Mouse (Mus musculus): ENCODE results near the gene Prdx2. TPM values are rescaled to one million over a fixed set of nuclear protein-coding genes. Genes with fewer than 3 reads are reported as not detected.

The Prdx2 gene
- polyA plus RNA-seq, 2 experiments: 1,155 to 2,207 TPM

DNA sequence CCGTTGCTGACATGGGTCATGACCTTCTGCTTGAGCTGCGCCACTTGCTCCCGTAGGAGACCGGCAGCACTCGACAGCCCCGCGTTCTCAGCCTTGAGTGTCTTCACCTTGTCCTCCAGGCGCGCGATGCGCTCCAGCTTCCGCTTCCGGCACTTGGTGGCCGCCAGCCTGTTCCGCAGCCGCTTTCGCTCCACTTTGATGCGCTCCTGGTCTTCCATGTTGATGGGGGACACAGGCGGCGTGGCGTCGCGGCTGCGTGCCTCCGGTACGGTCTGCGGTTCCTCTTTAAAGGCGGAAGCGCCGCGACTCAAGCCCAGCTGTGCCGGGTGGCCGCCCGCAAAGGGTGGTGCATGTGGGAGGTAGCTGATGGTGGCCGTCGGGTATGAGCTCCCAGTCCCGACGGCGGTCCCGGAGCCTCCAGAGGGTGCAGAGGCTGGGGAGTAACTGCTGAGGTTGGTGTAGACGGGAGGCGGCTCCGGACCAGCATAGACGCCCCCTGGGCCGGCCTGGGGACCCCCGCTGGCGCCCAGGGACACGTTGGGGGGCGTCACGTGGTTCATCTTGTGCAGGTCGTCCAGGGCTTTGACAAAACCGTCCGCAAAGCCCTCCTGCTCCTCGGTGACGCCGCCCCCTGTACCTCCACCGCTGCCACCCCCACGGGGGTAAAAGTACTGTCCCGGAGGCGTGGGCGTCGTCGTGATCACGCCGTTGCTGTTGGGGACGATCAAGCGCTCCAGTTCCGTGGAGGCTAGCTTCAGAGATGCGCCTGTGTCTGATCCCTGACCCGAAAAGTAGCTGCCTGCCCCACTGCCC, 8.3 kb downstream of the Prdx2 start:
- ATAC-seq (ENCODE audit: insufficient read depth): no peak
- under 1% methylated on average over 70 of the region's 70 CpGs for WGBS (ENCODE audit: insufficient replicate concordance)
- H3K36me3 ChIP-seq (replicated peaks; ENCODE audit: control insufficient read depth, insufficient read depth, low read depth): peaks cover 23% of the 10 kb centered on the region
- TF ChIP-seq CTCF (IDR thresholded peaks at IDR 0.05; ENCODE audit: low read depth) (no peak), EP300 (IDR thresholded peaks at IDR 0.05; ENCODE audit: low read depth) (no peak)
- peak overlapping the region; percentile 80 for H3K9ac ChIP-seq (replicated peaks)
- H3K4me2 ChIP-seq (ENCODE audit: low read depth): peak overlapping the region; percentile 95
- H3K4me1 ChIP-seq (replicated peaks; ENCODE audit: control insufficient read depth in 2 of 2, insufficient read depth in 2 of 2, low read length in 1 of 2): peaks cover 45 to 46% of the 10 kb centered on the region in 2 experiments
- H3K9me3 ChIP-seq (ENCODE audit: control insufficient read depth, low read length): no peaks in the 10 kb centered on the region
- no peak for DNase-seq (ENCODE audit: low read depth in 3 of 3, low spot score in 3 of 3)
- peak overlapping the region; percentile 72 to 89 for H3K4me3 ChIP-seq (ENCODE audit: insufficient read depth in 1 of 2, low read depth in 2 of 2, low read length in 2 of 2)
- H3K27ac ChIP-seq: peak overlapping the region; percentile 68
- no peaks in the 10 kb centered on the region for H3K27me3 ChIP-seq (ENCODE audit: control insufficient read depth, insufficient read depth, low read length)

DNA sequence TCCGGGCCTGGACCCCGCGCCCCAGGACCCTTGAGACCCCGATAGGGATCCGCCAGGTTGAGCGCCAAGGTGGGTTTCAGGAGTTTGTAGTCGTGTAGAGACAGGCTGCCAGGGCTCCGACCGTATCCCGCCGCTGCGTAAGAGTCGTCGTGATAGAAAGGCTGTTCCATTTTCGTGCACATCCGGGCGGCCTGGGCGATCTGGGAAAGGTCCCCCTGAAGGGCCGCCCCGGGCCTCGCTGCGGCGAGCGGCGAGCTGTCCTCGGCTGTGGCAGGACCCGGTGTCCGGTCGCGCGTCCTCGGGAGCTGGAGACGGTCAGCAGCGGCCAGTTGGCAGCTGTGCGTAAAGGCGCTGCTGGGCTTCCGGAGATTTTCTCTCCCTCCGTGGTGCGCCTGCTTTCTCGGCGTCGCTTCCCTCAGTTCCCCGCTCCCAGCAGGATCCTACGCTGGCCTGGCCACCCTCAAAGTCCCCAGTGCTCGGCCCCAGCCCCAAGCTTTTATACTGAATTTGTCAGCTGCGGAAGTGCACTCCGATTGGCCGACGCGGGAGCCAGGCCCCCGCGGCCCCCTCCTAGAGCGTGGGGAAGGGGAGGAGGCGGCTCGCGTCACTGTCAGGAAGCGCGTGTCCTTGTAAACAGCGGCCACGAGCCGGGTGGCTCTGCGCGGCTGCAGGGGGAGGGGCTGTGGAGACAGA, 9.0 kb downstream of the Prdx2 start, which contains the start of gene Junb:
Gene Junb (minus strand): TSS at position 471 of the 693 bp plus-strand sequence.
- no peaks in the 10 kb centered on the region for H3K9me3 ChIP-seq (ENCODE audit: control insufficient read depth, low read length)
- no peaks in the 10 kb centered on the region for H3K27me3 ChIP-seq (ENCODE audit: control insufficient read depth, insufficient read depth, low read length)
- H3K27ac ChIP-seq: peak within 1 kb of the TSS; percentile 68
- H3K36me3 ChIP-seq (replicated peaks; ENCODE audit: control insufficient read depth, insufficient read depth, low read depth): peaks cover 15% of the 10 kb centered on the region
- whole genome bisulfite sequencing (ENCODE audit: insufficient replicate concordance): under 1% methylated on average over 61 of the region's 63 CpGs
- DNase-seq (ENCODE audit: low read depth in 3 of 3, low spot score in 3 of 3) (peak in 1 of 3 experiments; percentile 85), ATAC-seq (ENCODE audit: insufficient read depth) (peak; percentile 26)
- peak within 1 kb of the TSS; percentile 72 to 89 for H3K4me3 ChIP-seq (ENCODE audit: insufficient read depth in 1 of 2, low read depth in 2 of 2, low read length in 2 of 2)
- H3K9ac ChIP-seq (replicated peaks): peak within 1 kb of the TSS; percentile 80
- H3K4me2 ChIP-seq (ENCODE audit: low read depth): peak within 1 kb of the TSS; percentile 95
- TF ChIP-seq CTCF (IDR thresholded peaks at IDR 0.05; ENCODE audit: low read depth): no peak
- TF ChIP-seq EP300 (IDR thresholded peaks at IDR 0.05; ENCODE audit: low read depth): no peak
- H3K4me1 ChIP-seq (replicated peaks; ENCODE audit: control insufficient read depth in 2 of 2, insufficient read depth in 2 of 2, low read length in 1 of 2): peaks cover 38 to 42% of the 10 kb centered on the region in 2 experiments

DNA sequence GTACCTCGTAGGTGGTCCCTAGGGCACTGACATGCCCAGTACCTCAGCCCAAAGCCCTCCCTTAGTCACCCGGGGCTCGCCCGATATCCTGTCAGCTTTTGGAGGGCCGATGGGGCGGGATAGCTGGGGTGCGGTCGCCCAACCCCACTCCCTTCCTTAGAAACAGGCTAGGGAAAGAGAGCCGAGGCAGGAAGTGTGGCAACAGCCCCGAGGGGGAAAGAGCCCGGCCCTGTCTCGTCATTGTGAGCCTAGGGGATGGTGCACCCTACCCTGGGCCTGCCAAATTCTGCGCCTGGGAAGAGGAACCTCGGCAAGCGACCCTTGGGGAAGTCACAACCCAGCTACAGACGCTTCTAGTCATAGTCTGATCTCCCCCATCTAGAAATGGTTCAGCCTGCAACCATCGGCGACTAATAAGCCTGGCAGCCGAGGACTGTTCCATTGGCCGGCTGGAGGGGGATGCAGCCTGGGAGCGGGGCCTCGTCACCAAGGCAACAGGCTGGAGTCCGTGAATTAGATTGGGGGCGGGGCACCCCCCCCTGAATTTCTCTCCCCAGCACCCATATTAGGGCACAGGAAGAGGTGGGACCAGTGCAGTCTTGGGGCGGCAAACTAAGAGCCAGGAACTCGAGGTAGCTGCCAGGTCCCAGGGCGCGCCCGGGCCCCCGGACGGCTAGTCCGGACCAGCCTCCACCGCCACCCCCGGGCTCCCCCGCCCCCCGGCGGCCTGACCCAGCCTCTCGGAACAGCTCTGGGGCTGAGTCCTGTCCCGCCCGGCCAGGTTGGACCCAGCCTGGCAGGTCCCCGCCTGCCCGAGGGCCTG, 10.4 kb downstream of the Prdx2 start:
- DNase-seq (ENCODE audit: low read depth in 3 of 3, low spot score in 3 of 3): peak; percentile 82 to 90 (median 84)
- 3% methylated on average over 42 of the region's 42 CpGs for WGBS (ENCODE audit: insufficient replicate concordance)
- peaks cover 36 to 41% of the 10 kb centered on the region in 2 experiments for H3K4me1 ChIP-seq (replicated peaks; ENCODE audit: control insufficient read depth in 2 of 2, insufficient read depth in 2 of 2, low read length in 1 of 2)
- peak overlapping the region; percentile 64 for H3K9ac ChIP-seq (replicated peaks)
- H3K27ac ChIP-seq: peak overlapping the region; percentile 64
- H3K27me3 ChIP-seq (ENCODE audit: control insufficient read depth, insufficient read depth, low read length): no peaks in the 10 kb centered on the region
- TF ChIP-seq CTCF (IDR thresholded peaks at IDR 0.05; ENCODE audit: low read depth) (no peak), EP300 (IDR thresholded peaks at IDR 0.05; ENCODE audit: low read depth) (0 out of 2 replicates have a peak, but pooled peaks have one; percentile 24)
- peak overlapping the region; percentile 52 to 89 for H3K4me3 ChIP-seq (ENCODE audit: insufficient read depth in 1 of 2, low read depth in 2 of 2, low read length in 2 of 2)
- peak; percentile 44 for ATAC-seq (ENCODE audit: insufficient read depth)
- peak overlapping the region; percentile 95 for H3K4me2 ChIP-seq (ENCODE audit: low read depth)
- H3K9me3 ChIP-seq (ENCODE audit: control insufficient read depth, low read length): no peaks in the 10 kb centered on the region
- H3K36me3 ChIP-seq (replicated peaks; ENCODE audit: control insufficient read depth, insufficient read depth, low read depth): peaks cover 1% of the 10 kb centered on the region

DNA sequence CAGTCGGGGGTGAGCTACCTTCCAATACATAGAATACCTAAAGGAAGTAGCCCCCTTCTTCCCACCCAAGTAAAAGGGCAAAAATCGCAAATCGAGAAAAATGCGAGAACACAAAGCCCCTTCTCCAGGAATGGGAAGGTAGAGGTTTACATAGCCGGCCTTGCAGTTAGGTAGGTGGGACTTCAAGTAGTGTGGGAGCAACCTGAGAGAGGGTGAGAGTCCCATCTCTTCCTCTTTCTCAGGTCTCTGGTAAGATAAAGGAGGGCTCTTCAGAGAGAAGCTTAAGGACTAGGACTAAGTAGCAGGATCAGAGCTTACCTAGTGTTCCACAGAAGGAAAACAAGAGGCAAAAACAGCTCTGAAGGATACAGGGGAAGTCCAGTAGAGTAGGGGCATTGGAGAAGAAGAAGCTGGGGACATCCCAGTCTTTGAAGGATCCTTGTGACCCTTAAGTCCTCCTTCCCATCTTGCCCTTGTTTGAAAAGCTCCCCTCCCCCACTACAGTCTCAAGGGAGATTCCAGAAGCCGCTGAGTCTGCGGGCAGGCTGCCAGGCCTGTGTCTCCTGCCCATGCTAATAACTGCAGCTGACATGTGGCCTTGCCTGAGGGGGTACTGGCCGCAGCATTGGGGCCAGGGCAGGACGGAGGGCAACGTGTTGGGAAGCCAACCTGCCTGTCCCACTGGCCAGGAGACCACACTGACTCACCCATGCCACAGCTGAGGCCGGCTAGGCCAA, 11.4 kb downstream of the Prdx2 start:
- Histone ChIP-seq H3K9ac (replicated peaks) (peak overlapping the region; percentile 64; the same call in 1 of the 2 replicates), H3K27ac (peak overlapping the region; percentile 15), H3K9me3 (ENCODE audit: control insufficient read depth, low read length) (no peaks in the 10 kb centered on the region), H3K4me3 (ENCODE audit: insufficient read depth in 1 of 2, low read depth in 2 of 2, low read length in 2 of 2) (peak overlapping the region in 1 of 2 experiments; percentile 89; a peak in 1 of 4 replicates), H3K4me2 (ENCODE audit: low read depth) (peak overlapping the region; percentile 95), H3K36me3 (replicated peaks; ENCODE audit: control insufficient read depth, insufficient read depth, low read depth) (no peaks in the 10 kb centered on the region), H3K27me3 (ENCODE audit: control insufficient read depth, insufficient read depth, low read length) (no peaks in the 10 kb centered on the region), H3K4me1 (replicated peaks; ENCODE audit: control insufficient read depth in 2 of 2, insufficient read depth in 2 of 2, low read length in 1 of 2) (peaks cover 37 to 45% of the 10 kb centered on the region in 2 experiments)
- no peak for TF ChIP-seq CTCF (IDR thresholded peaks at IDR 0.05; ENCODE audit: low read depth)
- TF ChIP-seq EP300 (IDR thresholded peaks at IDR 0.05; ENCODE audit: low read depth): no peak
- no peak for DNase-seq (ENCODE audit: low read depth in 3 of 3, low spot score in 3 of 3)
- ATAC-seq (ENCODE audit: insufficient read depth): no peak
- WGBS (ENCODE audit: insufficient replicate concordance): 51% methylated on average over 11 of the region's 11 CpGs
